Mouse (Mus musculus): Measurements from ENCODE around the gene Egr4. TPM values are rescaled to one million over a fixed set of nuclear protein-coding genes. Genes with fewer than 3 reads are reported as not detected.
A peak's percentile ranks its signal among the peaks of the same experiment; 100 is the strongest.

Egr4 gene
- polyA plus RNA-seq, 1 experiment from 2014 or later, result not detected

DNA sequence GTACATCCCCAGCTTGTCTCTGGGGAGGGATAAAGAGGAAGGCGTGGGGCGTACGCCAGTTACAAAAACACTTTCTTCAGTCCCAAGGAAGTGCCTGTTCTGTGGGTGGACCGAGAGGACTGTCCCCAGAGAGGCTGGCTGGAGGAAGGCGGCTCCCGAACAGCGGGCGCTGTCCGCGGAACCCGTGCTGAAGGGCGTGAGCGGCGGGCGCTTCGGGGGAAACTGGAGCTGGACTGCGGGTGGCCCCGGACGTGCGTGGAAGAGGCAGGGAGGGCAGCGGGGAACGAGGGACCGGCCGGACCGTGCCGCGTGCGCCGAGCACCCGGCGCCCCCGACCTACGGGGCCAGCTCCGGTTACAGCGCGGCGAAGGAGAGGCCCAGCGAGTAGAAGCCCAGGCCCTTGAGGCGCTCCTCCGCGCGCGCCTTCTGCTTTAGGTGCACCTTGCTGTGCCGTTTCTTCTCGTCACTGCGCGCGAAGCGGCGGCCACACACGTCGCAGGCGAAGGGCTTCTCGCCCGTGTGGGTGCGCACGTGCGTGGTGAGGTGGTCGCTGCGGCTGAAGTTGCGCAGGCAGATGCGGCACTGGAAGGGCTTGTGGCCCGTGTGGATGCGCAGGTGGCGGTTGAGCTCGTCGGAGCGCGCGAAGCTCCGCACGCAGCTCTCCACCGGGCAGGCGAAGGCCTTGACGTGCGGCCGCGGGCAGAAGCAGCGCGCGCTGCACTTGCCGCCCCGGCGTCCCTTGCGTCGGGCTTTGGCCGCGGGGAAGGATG is 1.9 kb downstream of the Egr4 start:
- Histone ChIP-seq H3K36me3 (no peaks in the 10 kb centered on the region), H3K27me3 (peaks cover 79% of the 10 kb centered on the region), H3K9ac (no peak overlapping the region), H3K4me3 (peak overlapping the region; percentile 46), H3K9me3 (replicated peaks) (no peaks in the 10 kb centered on the region), H3K4me1 (peaks cover 27% of the 10 kb centered on the region), H3K27ac (no peak overlapping the region), H3K4me2 (replicated peaks) (peak overlapping the region; percentile 84)
- ATAC-seq (ENCODE audit: low FRiP score), result 0 out of 2 replicates have a peak, but pooled peaks have one; percentile 24
- WGBS, result under 1% methylated on average over 88 of the region's 88 CpGs

GRCm38 (mm10) chr6:85510476-85510875 is 2.9 kb downstream of the Egr4 start:
- Histone ChIP-seq H3K9me3 (replicated peaks) (no peaks in the 10 kb centered on the region), H3K4me3 (no peak overlapping the region), H3K27me3 (peaks cover 71% of the 10 kb centered on the region), H3K9ac (no peak overlapping the region), H3K4me1 (peaks cover 27% of the 10 kb centered on the region), H3K27ac (no peak overlapping the region), H3K36me3 (no peaks in the 10 kb centered on the region), H3K4me2 (replicated peaks) (no peak overlapping the region)
- ATAC-seq (ENCODE audit: low FRiP score), result no peak
- 3% methylated on average over 6 of the region's 6 CpGs for WGBS

DNA sequence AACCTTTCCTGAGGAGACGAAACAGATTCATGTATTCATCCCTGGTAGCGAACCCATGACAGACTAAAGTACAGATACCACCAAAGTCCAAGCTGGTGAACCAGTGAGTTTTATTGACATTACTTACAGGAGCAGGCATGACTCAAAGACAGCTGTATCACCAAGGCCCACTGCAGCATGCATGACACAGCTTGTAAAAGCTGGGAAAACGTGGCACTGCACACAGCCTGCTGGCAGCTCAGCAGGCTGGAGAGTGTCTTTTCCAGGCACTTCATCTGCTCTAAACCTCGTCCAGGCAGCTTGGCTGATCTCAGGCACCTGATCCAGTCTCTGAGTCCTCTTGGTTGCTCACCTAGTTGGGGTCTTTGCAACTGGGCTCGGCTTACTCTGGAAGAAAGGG is 4.8 kb downstream of the Egr4 start:
- WGBS, result 53% methylated on average over 5 of the region's 5 CpGs
- Histone ChIP-seq H3K27me3 (peaks cover 61% of the 10 kb centered on the region), H3K27ac (no peak overlapping the region), H3K9me3 (replicated peaks) (no peaks in the 10 kb centered on the region), H3K4me1 (peaks cover 24% of the 10 kb centered on the region), H3K9ac (no peak overlapping the region), H3K36me3 (no peaks in the 10 kb centered on the region), H3K4me2 (replicated peaks) (no peak overlapping the region), H3K4me3 (no peak overlapping the region)
- no peak for ATAC-seq (ENCODE audit: low FRiP score)

- Histone ChIP-seq H3K4me2 (replicated peaks) (no peak overlapping the region), H3K4me3 (no peak overlapping the region), H3K9me3 (replicated peaks) (no peaks in the 10 kb centered on the region), H3K4me1 (peaks cover 13% of the 10 kb centered on the region), H3K27ac (no peak overlapping the region), H3K27me3 (peaks cover 33% of the 10 kb centered on the region), H3K9ac (no peak overlapping the region), H3K36me3 (no peaks in the 10 kb centered on the region)
- WGBS, result 56% methylated on average over 2 of the region's 2 CpGs
- no peak for ATAC-seq (ENCODE audit: low FRiP score)
Observed at GRCm38 (mm10) chr6:85504908-85505307, 8.5 kb downstream of the Egr4 start.

- Histone ChIP-seq H3K9ac (peak within 1 kb of the TSS; percentile 87), H3K27me3 (peaks cover 19% of the 10 kb centered on the region), H3K4me3 (peak within 1 kb of the TSS; percentile 84), H3K36me3 (no peaks in the 10 kb centered on the region), H3K27ac (peak within 1 kb of the TSS; percentile 74), H3K4me1 (peaks cover 13% of the 10 kb centered on the region), H3K9me3 (replicated peaks) (no peaks in the 10 kb centered on the region), H3K4me2 (replicated peaks) (peak within 1 kb of the TSS; percentile 90)
- ATAC-seq (ENCODE audit: low FRiP score), result peak; percentile 87
- 0% methylated on average over 12 of the region's 22 CpGs for WGBS
Observed at GRCm38 (mm10) chr6:85502911-85503250, 10.5 kb downstream of the Egr4 start, which contains the start of gene Fbxo41. Fbxo41 (minus strand) TSS chr6:85502994.

GRCm38 (mm10) chr6:85502103-85502910 is 11.1 kb downstream of the Egr4 start:
- H3K27ac ChIP-seq, result peak overlapping the region; percentile 74
- peak; percentile 85 for ATAC-seq (ENCODE audit: low FRiP score)
- H3K9ac ChIP-seq, result peak overlapping the region; percentile 87
- under 1% methylated on average over 37 of the region's 37 CpGs for WGBS
- peak overlapping the region; percentile 84 for H3K4me3 ChIP-seq
- H3K27me3 ChIP-seq, result peaks cover 19% of the 10 kb centered on the region
- no peaks in the 10 kb centered on the region for H3K9me3 ChIP-seq (replicated peaks)
- H3K4me2 ChIP-seq (replicated peaks), result peak overlapping the region; percentile 90
- H3K36me3 ChIP-seq, result no peaks in the 10 kb centered on the region
- H3K4me1 ChIP-seq, result peaks cover 13% of the 10 kb centered on the region

- Histone ChIP-seq H3K27ac (peak overlapping the region; percentile 74), H3K9ac (peak overlapping the region; percentile 87), H3K27me3 (peaks cover 19% of the 10 kb centered on the region), H3K4me1 (peaks cover 13% of the 10 kb centered on the region), H3K4me2 (replicated peaks) (peak overlapping the region; percentile 90), H3K4me3 (peak overlapping the region; percentile 84), H3K36me3 (no peaks in the 10 kb centered on the region), H3K9me3 (replicated peaks) (no peaks in the 10 kb centered on the region)
- ATAC-seq (ENCODE audit: low FRiP score), result no peak
- 15% methylated on average over 6 of the region's 6 CpGs for WGBS
Observed at GRCm38 (mm10) chr6:85501571-85502102, 11.8 kb downstream of the Egr4 start.

DNA sequence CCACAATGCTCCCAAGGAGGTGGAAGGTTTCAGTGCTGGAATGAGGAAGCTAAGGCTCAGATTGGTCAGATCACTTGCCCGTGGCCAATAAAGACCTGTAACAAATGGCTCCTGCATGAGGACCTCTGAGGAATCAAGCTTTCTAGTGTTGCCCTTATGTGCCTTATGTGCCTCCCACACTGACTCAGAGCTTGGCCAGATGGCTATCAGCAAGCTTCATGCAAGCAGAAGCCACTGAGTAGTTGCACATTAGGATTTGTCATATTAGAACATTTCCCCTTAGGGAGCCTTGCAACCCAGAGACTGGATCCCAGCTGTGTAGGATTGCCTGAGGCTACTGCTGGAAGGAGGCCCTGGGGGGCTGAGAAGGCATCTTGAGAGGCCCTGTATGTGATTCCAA is 13.0 kb downstream of the Egr4 start:
- no peak for ATAC-seq (ENCODE audit: low FRiP score)
- Histone ChIP-seq H3K4me1 (peaks cover 13% of the 10 kb centered on the region), H3K27me3 (peaks cover 16% of the 10 kb centered on the region), H3K4me3 (no peak overlapping the region), H3K27ac (no peak overlapping the region), H3K4me2 (replicated peaks) (no peak overlapping the region), H3K9ac (no peak overlapping the region), H3K9me3 (replicated peaks) (no peaks in the 10 kb centered on the region), H3K36me3 (no peaks in the 10 kb centered on the region)
- 83% methylated on average over 1 of the region's 1 CpGs for WGBS

DNA sequence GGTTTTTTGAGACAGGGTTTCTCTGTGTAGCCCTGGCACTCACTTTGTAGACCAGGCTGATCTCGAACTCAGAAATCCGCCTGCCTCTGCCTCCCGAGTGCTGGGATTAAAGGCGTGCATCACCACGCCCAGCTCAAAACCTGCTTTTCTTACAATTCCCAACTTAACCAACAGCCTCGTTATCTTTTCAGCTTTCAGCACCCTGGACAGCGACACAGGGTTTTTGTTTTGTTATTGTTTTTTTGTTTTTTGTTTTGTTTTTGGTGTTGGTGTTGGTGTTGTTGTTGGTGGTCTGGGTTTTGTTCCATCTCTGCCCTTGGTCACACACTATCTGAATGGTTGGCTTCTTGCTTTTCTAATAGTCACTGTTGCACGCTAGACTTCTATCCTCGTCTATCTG is 15.2 kb downstream of the Egr4 start:
- no peak overlapping the region for H3K9ac ChIP-seq
- no peak overlapping the region for H3K27ac ChIP-seq
- no peaks in the 10 kb centered on the region for H3K9me3 ChIP-seq (replicated peaks)
- ATAC-seq (ENCODE audit: low FRiP score), result no peak
- peaks cover 12% of the 10 kb centered on the region for H3K4me1 ChIP-seq
- H3K4me2 ChIP-seq (replicated peaks), result no peak overlapping the region
- H3K36me3 ChIP-seq, result no peaks in the 10 kb centered on the region
- H3K27me3 ChIP-seq, result peaks cover 6% of the 10 kb centered on the region; the same call in 1 of the 2 replicates
- H3K4me3 ChIP-seq, result no peak overlapping the region
- WGBS, result 70% methylated on average over 9 of the region's 9 CpGs

- no peak for ATAC-seq (ENCODE audit: low FRiP score)
- H3K36me3 ChIP-seq, result no peaks in the 10 kb centered on the region
- no peak overlapping the region for H3K4me2 ChIP-seq (replicated peaks)
- no peak overlapping the region for H3K9ac ChIP-seq
- no peak overlapping the region for H3K4me3 ChIP-seq
- H3K27ac ChIP-seq, result no peak overlapping the region
- H3K9me3 ChIP-seq (replicated peaks), result no peaks in the 10 kb centered on the region
- H3K27me3 ChIP-seq, result peaks cover 3% of the 10 kb centered on the region; the same call in 1 of the 2 replicates
- peaks cover 4% of the 10 kb centered on the region for H3K4me1 ChIP-seq
Observed at GRCm38 (mm10) chr6:85496976-85497375, 16.4 kb downstream of the Egr4 start.

DNA sequence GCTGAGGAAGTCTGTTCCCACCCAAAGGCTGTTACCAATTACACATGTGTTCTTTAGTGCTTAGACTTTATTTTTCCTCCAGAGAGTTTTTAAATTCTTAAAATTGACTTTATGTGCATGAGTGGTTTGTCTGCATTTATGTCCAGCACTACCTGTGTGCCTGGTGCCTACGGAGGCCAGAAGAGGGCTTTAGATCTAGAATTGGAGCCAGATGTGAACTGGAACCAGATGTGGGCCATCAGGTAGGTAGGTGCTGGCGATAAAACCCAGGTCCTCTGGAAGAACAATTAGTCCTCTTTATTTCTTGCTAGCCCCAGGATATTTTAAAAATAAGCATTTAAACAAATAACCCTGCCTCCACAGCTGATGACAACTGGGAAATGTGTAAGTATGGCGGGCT is 21.8 kb downstream of the Egr4 start:
- no peak overlapping the region for H3K9ac ChIP-seq
- H3K36me3 ChIP-seq, result no peaks in the 10 kb centered on the region
- no peak overlapping the region for H3K4me2 ChIP-seq (replicated peaks)
- ATAC-seq (ENCODE audit: low FRiP score), result no peak
- no peaks in the 10 kb centered on the region for H3K9me3 ChIP-seq (replicated peaks)
- H3K27me3 ChIP-seq, result peaks cover 4% of the 10 kb centered on the region
- 83% methylated on average over 3 of the region's 3 CpGs for WGBS
- H3K4me1 ChIP-seq, result peaks cover 12% of the 10 kb centered on the region
- H3K4me3 ChIP-seq, result no peak overlapping the region
- H3K27ac ChIP-seq, result no peak overlapping the region

- no peak overlapping the region for H3K9ac ChIP-seq
- no peaks in the 10 kb centered on the region for H3K9me3 ChIP-seq (replicated peaks)
- no peaks in the 10 kb centered on the region for H3K36me3 ChIP-seq
- H3K27ac ChIP-seq, result no peak overlapping the region
- H3K4me2 ChIP-seq (replicated peaks), result no peak overlapping the region
- ATAC-seq (ENCODE audit: low FRiP score), result no peak
- H3K27me3 ChIP-seq, result peaks cover 17% of the 10 kb centered on the region
- 85% methylated on average over 4 of the region's 4 CpGs for WGBS
- peaks cover 12% of the 10 kb centered on the region for H3K4me1 ChIP-seq
- H3K4me3 ChIP-seq, result no peak overlapping the region
Observed at GRCm38 (mm10) chr6:85490252-85490651, 23.1 kb downstream of the Egr4 start.

Data from hindbrain, embryonic 12.5 days (tissue).